Mouse (Mus musculus) midbrain, embryonic 11.5 days (tissue): ENCODE measurements around the gene Usp15. TPM values are rescaled to one million over a fixed set of nuclear protein-coding genes. Genes with fewer than 3 reads are reported as not detected.

Experiments
- ATAC-seq: fragments of 200-750 bp; cut with Nextera tagmentation; 2 replicates; pipeline ENCODE4 v1.8.0; 2017; ENCODE audit warnings: moderate TSS enrichment, moderate library complexity; ENCODE audit not compliant: low FRiP score
- DNase-seq: peaks from one replicate; pipeline ENCODE4 v3.0.0; 2015; ENCODE audit warnings: low spot score; ENCODE audit errors: missing footprints
- H3K27ac ChIP-seq: fragments of 300-500 bp; sonication (generic); 2 replicates; pipeline ENCODE4 v1.5.1; 2014; ENCODE audit warnings: low read depth, low read length
- H3K27me3 ChIP-seq: fragments of 300-500 bp; sonication (generic); 2 replicates; pipeline ENCODE4 v1.6.1; 2014; ENCODE audit warnings: mild to moderate bottlenecking, low read length, moderate library complexity, mixed read lengths; ENCODE audit not compliant: control insufficient read depth, insufficient read depth
- H3K36me3 ChIP-seq: fragments of 300-500 bp; sonication (generic); 2 replicates; pipeline ENCODE4 v1.6.1; 2014; ENCODE audit warnings: mild to moderate bottlenecking, low read length, moderate library complexity, mixed read lengths; ENCODE audit not compliant: control insufficient read depth, insufficient read depth
- H3K4me1 ChIP-seq: fragments of 300-500 bp; sonication (generic); 2 replicates; pipeline ENCODE4 v1.6.1; 2014; ENCODE audit warnings: low read length; ENCODE audit not compliant: control insufficient read depth, insufficient read depth
- H3K4me2 ChIP-seq: fragments of 300-500 bp; sonication (generic); 2 replicates; pipeline ENCODE4 v1.6.1; 2014; ENCODE audit warnings: mild to moderate bottlenecking, moderate library complexity
- H3K4me3 ChIP-seq: fragments of 300-500 bp; sonication (generic); 2 replicates; pipeline ENCODE4 v1.5.1; 2014; ENCODE audit warnings: low read depth, low read length
- H3K9ac ChIP-seq: fragments of 300-500 bp; sonication (generic); 2 replicates; pipeline ENCODE4 v1.6.1; 2014; ENCODE audit warnings: low read length
- H3K9me3 ChIP-seq: fragments of 300-500 bp; sonication (generic); 2 replicates; pipeline ENCODE4 v1.6.1; 2016; ENCODE audit warnings: low read length; ENCODE audit not compliant: control insufficient read depth
- WGBS: fragments of 180-500 bp; shearing (Covaris S2); extraction: QIAGEN DNeasy Blood & Tissue Kit; methylation state at CpG from one replicate; pipeline ENCODE4 v1.1.7; 2014; 5-methylcytosine and 5-hydroxymethylcytosine counted together
- polyA plus RNA-seq: library from polyadenylated mRNA; unstranded; fragments of >200 nt; fragmentation: Nextera tagmentation; extraction: Ambion mirVana; gene quantifications from 2 replicates; pipeline ENCODE4 v1.2.1, GENCODE M21; 2014

The Usp15 gene
- polyA plus RNA-seq, 1 experiment from 2014 or later, result 73.4 TPM

DNA sequence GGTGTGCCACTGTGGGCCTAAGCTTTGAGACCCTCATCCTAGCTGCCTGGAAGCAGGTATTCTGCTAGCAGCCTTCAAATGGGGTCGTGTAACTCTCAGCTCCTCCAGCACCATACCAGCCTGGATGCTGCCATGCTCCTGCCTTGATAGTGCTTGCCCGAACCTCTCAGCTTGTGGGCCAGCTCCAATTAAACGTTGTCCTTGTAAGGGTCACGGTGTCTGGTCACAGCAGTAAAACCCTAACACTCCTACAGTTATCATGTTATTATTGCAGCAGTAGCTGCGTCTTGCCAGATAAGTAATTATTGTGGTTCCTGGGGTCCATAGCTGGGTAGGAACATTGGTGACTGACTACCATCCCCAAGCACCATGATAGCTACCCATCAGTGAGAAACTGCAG, 4.2 kb upstream of the Usp15 start:
- DNase-seq (peak; percentile 14), ATAC-seq (no peak)
- Histone ChIP-seq H3K9me3 (no peaks in the 10 kb centered on the region), H3K9ac (no peak overlapping the region), H3K27ac (no peak overlapping the region), H3K27me3 (no peaks in the 10 kb centered on the region), H3K36me3 (no peaks in the 10 kb centered on the region), H3K4me3 (no peak overlapping the region), H3K4me2 (no peak overlapping the region), H3K4me1 (no peaks in the 10 kb centered on the region)
- 89% methylated on average over 5 of the region's 5 CpGs for WGBS

- DNase-seq (peak; percentile 60), ATAC-seq (no peak)
- no peak overlapping the region for H3K27ac ChIP-seq
- H3K36me3 ChIP-seq, result no peaks in the 10 kb centered on the region
- H3K9ac ChIP-seq, result no peak overlapping the region
- no peak overlapping the region for H3K4me2 ChIP-seq
- H3K4me1 ChIP-seq, result peaks cover 5% of the 10 kb centered on the region; the same call in 1 of the 2 replicates
- 90% methylated on average over 8 of the region's 8 CpGs for WGBS
- no peak overlapping the region for H3K4me3 ChIP-seq
- H3K27me3 ChIP-seq, result no peaks in the 10 kb centered on the region
- no peaks in the 10 kb centered on the region for H3K9me3 ChIP-seq
Observed at GRCm38 (mm10) chr10:123200320-123200659, 3.5 kb upstream of the Usp15 start.

GRCm38 (mm10) chr10:123199615-123200319, 3.0 kb upstream of the Usp15 start:
- no peaks in the 10 kb centered on the region for H3K27me3 ChIP-seq
- DNase-seq, result no peak
- no peak overlapping the region for H3K4me2 ChIP-seq
- no peaks in the 10 kb centered on the region for H3K36me3 ChIP-seq
- no peak for ATAC-seq
- no peak overlapping the region for H3K9ac ChIP-seq
- no peak overlapping the region for H3K4me3 ChIP-seq
- WGBS, result 85% methylated on average over 19 of the region's 19 CpGs
- H3K4me1 ChIP-seq, result peaks cover 8% of the 10 kb centered on the region
- H3K27ac ChIP-seq, result no peak overlapping the region
- H3K9me3 ChIP-seq, result no peaks in the 10 kb centered on the region

DNA sequence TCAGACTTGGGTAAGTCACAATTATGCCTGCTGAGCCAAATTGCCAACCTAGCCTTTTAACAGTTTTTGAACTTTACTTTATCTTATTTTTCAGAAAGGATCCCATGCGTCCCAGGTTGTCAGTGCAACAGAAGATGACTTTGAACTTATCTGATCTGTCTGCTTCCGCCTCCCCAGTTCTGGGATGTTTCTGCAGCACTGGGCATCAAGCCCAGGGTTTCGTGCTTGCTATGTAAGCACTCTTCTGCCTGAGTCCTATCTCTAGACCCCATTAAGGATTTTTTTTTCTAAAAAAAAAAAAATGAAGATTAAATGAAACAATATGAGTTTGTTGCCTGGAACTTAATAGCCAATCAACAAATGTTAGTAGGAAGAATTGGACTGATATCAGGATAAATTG, 2.3 kb upstream of the Usp15 start:
- Histone ChIP-seq H3K4me2 (no peak overlapping the region), H3K9me3 (no peaks in the 10 kb centered on the region), H3K27me3 (no peaks in the 10 kb centered on the region), H3K36me3 (no peaks in the 10 kb centered on the region), H3K4me3 (no peak overlapping the region), H3K4me1 (peaks cover 8% of the 10 kb centered on the region), H3K9ac (no peak overlapping the region), H3K27ac (no peak overlapping the region)
- ATAC-seq (no peak), DNase-seq (no peak)
- 90% methylated on average over 3 of the region's 3 CpGs for WGBS

GRCm38 (mm10) chr10:123198183-123198582, 1.4 kb upstream of the Usp15 start:
- H3K9me3 ChIP-seq, result no peaks in the 10 kb centered on the region
- H3K4me2 ChIP-seq, result no peak overlapping the region
- no peaks in the 10 kb centered on the region for H3K27me3 ChIP-seq
- peaks cover 8% of the 10 kb centered on the region for H3K4me1 ChIP-seq
- DNase-seq (no peak), ATAC-seq (no peak)
- H3K36me3 ChIP-seq, result no peaks in the 10 kb centered on the region
- WGBS, result 84% methylated on average over 5 of the region's 5 CpGs
- no peak overlapping the region for H3K4me3 ChIP-seq
- no peak overlapping the region for H3K9ac ChIP-seq
- no peak overlapping the region for H3K27ac ChIP-seq

DNA sequence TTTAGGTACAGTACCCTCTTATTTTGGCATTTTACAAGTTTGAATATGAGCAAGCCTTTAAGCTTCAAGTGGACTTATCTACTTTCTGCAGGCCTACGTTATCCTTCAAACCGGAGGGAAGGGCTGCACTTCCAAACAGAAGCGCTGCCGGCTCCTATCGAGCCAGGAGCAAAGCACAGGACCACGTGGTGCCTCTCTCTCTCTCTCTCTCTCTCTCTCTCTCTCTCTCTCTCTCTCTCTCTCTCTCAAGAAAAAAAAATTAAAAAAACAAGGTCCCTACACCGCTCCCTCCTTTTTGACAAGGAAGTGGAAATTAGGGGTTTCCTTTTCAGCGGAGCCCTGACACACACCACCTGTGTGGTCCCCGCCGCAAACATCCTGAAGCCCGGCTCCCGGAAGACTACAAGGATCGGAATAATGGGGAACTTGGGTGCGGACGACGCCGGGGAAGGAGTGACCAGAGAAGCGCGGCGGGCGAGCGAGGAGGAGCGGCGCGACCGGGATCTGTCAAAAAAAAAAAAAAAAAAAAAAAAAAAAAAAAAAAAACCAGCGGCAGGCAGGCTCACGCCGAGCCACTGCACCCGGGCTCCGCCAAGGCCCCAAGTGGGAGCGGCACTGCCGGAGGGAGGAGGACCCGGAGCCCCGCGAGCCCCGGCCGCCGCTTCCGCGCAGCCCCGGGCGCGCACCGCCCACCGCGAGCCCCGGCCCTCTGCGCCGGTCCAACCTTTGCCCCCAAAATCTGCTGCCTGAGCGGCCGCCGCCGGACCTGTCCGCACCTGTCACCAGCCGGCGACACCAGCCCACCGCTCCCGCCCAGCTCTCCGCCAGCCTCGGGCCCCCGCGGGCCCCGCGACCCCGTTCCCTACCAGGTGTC, 597 bp downstream of the Usp15 start:
- Histone ChIP-seq H3K9ac (peak overlapping the region; percentile 93), H3K27me3 (no peaks in the 10 kb centered on the region), H3K27ac (peak overlapping the region; percentile 81), H3K4me1 (peaks cover 8% of the 10 kb centered on the region), H3K9me3 (no peaks in the 10 kb centered on the region), H3K4me3 (peak overlapping the region; percentile 97), H3K4me2 (peak overlapping the region; percentile 59), H3K36me3 (no peaks in the 10 kb centered on the region)
- DNase-seq, result peak; percentile 91
- peak; percentile 29 for ATAC-seq
- 1% methylated on average over 53 of the region's 66 CpGs for WGBS

DNA sequence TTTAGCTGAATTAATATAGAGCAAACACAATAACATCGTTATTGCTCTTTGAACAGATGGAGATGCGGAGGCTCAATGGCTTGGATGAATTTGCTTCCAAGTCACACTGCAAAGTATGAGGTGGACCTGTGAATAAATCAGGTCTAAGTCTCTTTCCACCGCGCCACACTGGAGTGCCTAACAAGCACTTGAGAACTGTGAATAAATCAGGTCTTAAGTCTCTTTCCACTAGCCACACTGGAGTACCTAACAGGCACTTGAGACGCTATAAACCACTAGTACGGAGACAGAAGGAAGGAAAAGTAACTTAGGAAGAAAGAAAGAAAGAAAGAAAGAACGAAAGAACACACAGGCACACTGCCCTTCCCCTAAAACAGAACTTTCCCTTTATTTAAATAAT, 1.3 kb downstream of the Usp15 start:
- no peak for DNase-seq
- H3K4me3 ChIP-seq, result peak overlapping the region; percentile 97
- WGBS, result 19% methylated on average over 7 of the region's 7 CpGs

GRCm38 (mm10) chr10:123191038-123191437, 5.8 kb downstream of the Usp15 start:
- Histone ChIP-seq H3K4me1 (peaks cover 8% of the 10 kb centered on the region), H3K9me3 (no peaks in the 10 kb centered on the region), H3K4me2 (no peak overlapping the region), H3K9ac (no peak overlapping the region), H3K4me3 (no peak overlapping the region), H3K27me3 (no peaks in the 10 kb centered on the region), H3K36me3 (no peaks in the 10 kb centered on the region), H3K27ac (no peak overlapping the region)
- DNase-seq (peak; percentile 80), ATAC-seq (no peak)
- 82% methylated on average over 6 of the region's 6 CpGs for WGBS

More for the DNA sequence above, 1.3 kb downstream of the Usp15 start:
- no peak for ATAC-seq
- Histone ChIP-seq H3K4me1 (peaks cover 8% of the 10 kb centered on the region), H3K36me3 (no peaks in the 10 kb centered on the region), H3K9ac (peak overlapping the region; percentile 93; the same call in 1 of the 2 replicates), H3K9me3 (no peaks in the 10 kb centered on the region), H3K27ac (no peak overlapping the region), H3K27me3 (no peaks in the 10 kb centered on the region), H3K4me2 (peak overlapping the region; percentile 59)

- WGBS, result 85% methylated on average over 6 of the region's 6 CpGs
Observed at GRCm38 (mm10) chr10:123187337-123187736, 9.5 kb downstream of the Usp15 start.

More at GRCm38 (mm10) chr10:123187337-123187736, 9.5 kb downstream of the Usp15 start:
- Histone ChIP-seq H3K27me3 (no peaks in the 10 kb centered on the region), H3K4me2 (no peak overlapping the region), H3K36me3 (no peaks in the 10 kb centered on the region), H3K4me3 (no peak overlapping the region), H3K27ac (no peak overlapping the region), H3K9ac (no peak overlapping the region), H3K4me1 (no peaks in the 10 kb centered on the region; the same call in 1 of the 2 replicates), H3K9me3 (no peaks in the 10 kb centered on the region)
- DNase-seq, result peak; percentile 45
- no peak for ATAC-seq
